Mouse (Mus musculus): Measurements from ENCODE around the gene Tmem9b.

GRCm38 (mm10) chr7:109708961-109709382 is 43.7 kb downstream of the Tmem9b start:
- TF ChIP-seq CTCF (IDR thresholded peaks at IDR 0.05; ENCODE audit: low read depth, low read length) (no peak), GATA1 (IDR thresholded peaks at IDR 0.05; ENCODE audit: borderline replicate concordance, low read length) (no peak)

Measured in G1E (cell line).